ENCODE assay signal across 7 mouse cellular contexts in genomic region chr4:117304239-117305025, GRCm38 (mm10). TPM values are rescaled to one million over a fixed set of nuclear protein-coding genes. Genes with fewer than 3 reads are reported as not detected.
A peak's percentile ranks its signal among the peaks of the same experiment; 100 is the strongest.
DNase-seq lines count a peak whose midpoint lies in the region; ATAC-seq lines count a peak whose summit lies in the region.

No protein-coding gene starts in this region.

- H3K9me3 ChIP-seq in lung, embryonic 15.5 days, result no peaks in the 10 kb centered on the region
- no peaks in the 10 kb centered on the region for H3K9me3 ChIP-seq in forebrain, embryonic 12.5 days
- H3K9me3 ChIP-seq in liver, embryonic 12.5 days (replicated peaks), result no peaks in the 10 kb centered on the region
- no peaks in the 10 kb centered on the region for H3K9me3 ChIP-seq in stomach, embryonic 15.5 days

- peak overlapping the region; percentile 46 for H3K4me3 ChIP-seq in lung, embryonic 15.5 days
- H3K4me3 ChIP-seq in forebrain, embryonic 12.5 days (replicated peaks), result peak overlapping the region; percentile 43
- H3K4me3 ChIP-seq in liver, embryonic 12.5 days, result peak overlapping the region; percentile 45
- H3K4me3 ChIP-seq in stomach, embryonic 15.5 days (replicated peaks), result peak overlapping the region; percentile 32

- peaks cover 18% of the 10 kb centered on the region for H3K4me1 ChIP-seq in lung, embryonic 15.5 days
- H3K4me1 ChIP-seq in forebrain, embryonic 12.5 days, result peaks cover 22% of the 10 kb centered on the region
- H3K4me1 ChIP-seq in liver, embryonic 12.5 days, result peaks cover 16% of the 10 kb centered on the region
- H3K4me1 ChIP-seq in stomach, embryonic 15.5 days, result peaks cover 14% of the 10 kb centered on the region

- DNase-seq in lung, postnatal 36 days, result no peak
- no peak for DNase-seq in frontal cortex, adult 2 months (ENCODE audit: extremely low spot score in 1 of 2, low spot score in 1 of 2)
- no peak for DNase-seq in urinary bladder, postnatal 25 days (ENCODE audit: low spot score)

- H3K27me3 ChIP-seq in lung, embryonic 15.5 days, result peaks cover 56% of the 10 kb centered on the region
- peaks cover 80% of the 10 kb centered on the region for H3K27me3 ChIP-seq in forebrain, embryonic 12.5 days
- peaks cover 90% of the 10 kb centered on the region for H3K27me3 ChIP-seq in liver, embryonic 12.5 days (replicated peaks)
- H3K27me3 ChIP-seq in stomach, embryonic 15.5 days (replicated peaks), result peaks cover 35% of the 10 kb centered on the region

- no peak overlapping the region for H3K27ac ChIP-seq in lung, embryonic 15.5 days
- H3K27ac ChIP-seq in forebrain, embryonic 12.5 days, result no peak overlapping the region
- no peak overlapping the region for H3K27ac ChIP-seq in liver, embryonic 12.5 days
- no peak overlapping the region for H3K27ac ChIP-seq in stomach, embryonic 15.5 days

- H3K4me2 ChIP-seq in lung, embryonic 15.5 days, result peak overlapping the region; percentile 92
- H3K4me2 ChIP-seq in forebrain, embryonic 12.5 days, result peak overlapping the region; percentile 77
- H3K4me2 ChIP-seq in liver, embryonic 12.5 days, result peak overlapping the region; percentile 71
- H3K4me2 ChIP-seq in stomach, embryonic 15.5 days, result peak overlapping the region; percentile 77

- H3K36me3 ChIP-seq in lung, embryonic 15.5 days, result no peaks in the 10 kb centered on the region
- H3K36me3 ChIP-seq in forebrain, embryonic 12.5 days (replicated peaks), result no peaks in the 10 kb centered on the region
- H3K36me3 ChIP-seq in liver, embryonic 12.5 days, result no peaks in the 10 kb centered on the region
- no peaks in the 10 kb centered on the region for H3K36me3 ChIP-seq in stomach, embryonic 15.5 days

- 4% methylated on average over 51 of the region's 54 CpGs for WGBS in lung, embryonic 15.5 days
- WGBS in forebrain, embryonic 12.5 days, result 3% methylated on average over 53 of the region's 54 CpGs
- WGBS in liver, embryonic 12.5 days (ENCODE audit: insufficient replicate concordance), result 9% methylated on average over 54 of the region's 54 CpGs
- WGBS in stomach, embryonic 15.5 days, result 7% methylated on average over 54 of the region's 54 CpGs

- no peak for ATAC-seq in lung, embryonic 15.5 days (ENCODE audit: borderline replicate concordance, extremely low read depth, low FRiP score, low TSS enrichment)
- peak; percentile 54 for ATAC-seq in forebrain, embryonic 12.5 days (ENCODE audit: low FRiP score)
- ATAC-seq in liver, embryonic 12.5 days, result no peak
- no peak for ATAC-seq in stomach, embryonic 15.5 days (ENCODE audit: insufficient read depth, low FRiP score, low read depth)

- peak overlapping the region; percentile 31; the same call in 1 of the 2 replicates for H3K9ac ChIP-seq in lung, embryonic 15.5 days
- peak overlapping the region; percentile 56 for H3K9ac ChIP-seq in forebrain, embryonic 12.5 days
- peak overlapping the region; percentile 23; the same call in 1 of the 2 replicates for H3K9ac ChIP-seq in liver, embryonic 12.5 days
- no peak overlapping the region; the same call in 1 of the 2 replicates for H3K9ac ChIP-seq in stomach, embryonic 15.5 days

RNA-seq across cellular contexts. Expression of gene Armh1, which starts 52.5 kb away (rescaled TPM):
- 1.0 and 1.1 TPM in 2 replicates for polyA plus RNA-seq in lung, embryonic 15.5 days (2015; fragmentation: Nextera tagmentation; extraction: Ambion mirVana)
- 0.23 and 0.33 TPM in 2 replicates for polyA plus RNA-seq in forebrain, embryonic 12.5 days (2016; fragmentation: Nextera tagmentation; extraction: Ambion mirVana)
- polyA plus RNA-seq in liver, embryonic 12.5 days (2016; fragmentation: Nextera tagmentation; extraction: Ambion mirVana), result 0.17 TPM in 1 of 2 replicates, not detected in the other
- polyA plus RNA-seq in stomach, embryonic 15.5 days (2015; fragmentation: Nextera tagmentation; extraction: Ambion mirVana), result 0.32 and 0.46 TPM in 2 replicates
- 0.67 and 1.00 TPM in 2 replicates for polyA plus RNA-seq in frontal cortex, adult 2 months (2012; rRNA removed)

RNA-seq across cellular contexts. Expression of gene Tmem53, which starts 52.7 kb away (rescaled TPM):
- 17.6 and 18.6 TPM in 2 replicates for polyA plus RNA-seq in lung, embryonic 15.5 days (2015; fragmentation: Nextera tagmentation; extraction: Ambion mirVana)
- 7.8 and 8.4 TPM in 2 replicates for polyA plus RNA-seq in forebrain, embryonic 12.5 days (2016; fragmentation: Nextera tagmentation; extraction: Ambion mirVana)
- 1.8 and 2.3 TPM in 2 replicates for polyA plus RNA-seq in liver, embryonic 12.5 days (2016; fragmentation: Nextera tagmentation; extraction: Ambion mirVana)
- polyA plus RNA-seq in stomach, embryonic 15.5 days (2015; fragmentation: Nextera tagmentation; extraction: Ambion mirVana), result 13.2 and 13.5 TPM in 2 replicates
- 6.3 and 7.9 TPM in 2 replicates for polyA plus RNA-seq in frontal cortex, adult 2 months (2012; rRNA removed)
